Mouse (Mus musculus): ENCODE results near the gene Klhl35.
A peak's percentile ranks its signal among the peaks of the same experiment; 100 is the strongest.
"Not testable (repeated sequence)": the region's sequence is repeated elsewhere in the genome, so short reads cannot be mapped to it uniquely, and the experiment has no call there.

The Klhl35 gene

GRCm38 (mm10) chr7:99500655-99501054 is 34.9 kb downstream of the Klhl35 start:
- DNase-seq (ENCODE audit: low spot score), result no peak

- DNase-seq (ENCODE audit: low spot score), result peak; percentile 48
These were observed 35.3 kb downstream of the Klhl35 start for GRCm38 (mm10) chr7:99501148-99501547.

GRCm38 (mm10) chr7:99504556-99504955 is 38.8 kb downstream of the Klhl35 start:
- no peak for DNase-seq (ENCODE audit: low spot score)

- DNase-seq (ENCODE audit: low spot score), result not testable (repeated sequence)
These were observed 42.4 kb downstream of the Klhl35 start for GRCm38 (mm10) chr7:99508187-99508586.

- DNase-seq (ENCODE audit: low spot score), result no peak
These were observed 44.3 kb downstream of the Klhl35 start for GRCm38 (mm10) chr7:99510087-99510501.

GRCm38 (mm10) chr7:99516092-99516813 is 50.4 kb downstream of the Klhl35 start:
- DNase-seq (ENCODE audit: low spot score), result no peak

GRCm38 (mm10) chr7:99516814-99517157 is 51.0 kb downstream of the Klhl35 start:
- no peak for DNase-seq (ENCODE audit: low spot score)

GRCm38 (mm10) chr7:99518954-99519644 is 53.3 kb downstream of the Klhl35 start:
- no peak for DNase-seq (ENCODE audit: low spot score)

GRCm38 (mm10) chr7:99523121-99523520 is 57.3 kb downstream of the Klhl35 start:
- DNase-seq (ENCODE audit: low spot score), result no peak
